Mouse (Mus musculus): ENCODE results near the gene Akt2. TPM values are rescaled to one million over a fixed set of nuclear protein-coding genes. Genes with fewer than 3 reads are reported as not detected.
"Not testable (repeated sequence)": the region's sequence is repeated elsewhere in the genome, so short reads cannot be mapped to it uniquely, and the experiment has no call there.

Gene Akt2
- polyA plus RNA-seq, 2 experiments from 2014 or later, result 43.6 to 48.5 TPM

DNA sequence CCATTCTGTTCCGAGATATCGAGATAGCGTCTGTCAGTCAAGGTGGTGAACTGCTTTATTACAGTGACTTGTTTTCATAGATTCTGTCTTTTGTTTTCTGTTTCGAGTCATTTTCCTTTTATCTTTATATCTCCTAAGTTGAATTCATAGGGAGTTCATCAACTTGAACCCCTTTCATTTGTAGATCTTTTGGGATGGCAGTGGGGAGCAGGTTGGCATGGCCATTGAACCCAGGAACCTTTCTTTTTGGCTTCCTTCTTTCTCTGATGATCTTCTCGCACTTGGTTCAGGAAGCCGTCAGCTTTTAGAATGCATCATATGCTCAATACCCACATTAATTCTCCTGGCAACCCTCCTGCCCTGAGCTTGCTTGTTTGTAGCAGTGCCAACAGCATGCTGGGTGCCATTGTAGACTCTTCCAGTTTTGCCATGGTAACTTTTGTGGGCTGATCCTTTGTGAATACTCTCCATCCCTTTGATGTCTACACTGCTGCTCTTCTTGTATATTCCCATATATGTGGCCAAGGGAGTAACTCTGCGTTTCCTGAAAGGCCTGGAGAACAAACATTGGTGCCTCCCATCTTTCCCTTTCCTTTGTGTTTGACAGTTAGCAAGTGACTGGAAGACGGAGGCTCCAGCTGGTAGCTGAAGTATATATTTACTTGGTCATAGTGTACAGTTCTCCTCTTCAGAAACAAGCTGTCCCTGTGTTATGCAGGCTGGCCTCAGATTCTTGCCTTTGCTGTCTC is 22.6 kb downstream of the Akt2 start:
- ATAC-seq, result no peak

DNA sequence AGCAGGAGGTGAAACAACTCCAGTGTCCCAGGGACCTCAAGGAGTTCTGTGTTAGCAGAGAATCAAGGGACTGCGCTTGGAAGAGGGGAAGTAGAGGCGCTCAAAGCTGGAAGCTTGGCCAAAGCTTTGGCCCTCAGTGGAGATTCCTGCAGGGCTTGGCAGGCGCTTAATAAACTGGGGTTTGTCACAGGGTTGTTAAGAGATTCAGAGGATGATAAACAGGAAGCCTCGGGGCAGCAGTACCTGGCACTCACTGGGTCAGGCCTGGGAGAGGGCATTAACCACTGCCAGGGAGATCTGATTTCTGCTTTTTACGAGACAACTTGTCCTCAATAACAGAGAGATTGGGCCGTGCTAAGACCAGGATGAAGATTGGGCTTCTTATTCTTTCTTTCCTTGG is 29.7 kb downstream of the Akt2 start:
- ATAC-seq, result no peak

DNA sequence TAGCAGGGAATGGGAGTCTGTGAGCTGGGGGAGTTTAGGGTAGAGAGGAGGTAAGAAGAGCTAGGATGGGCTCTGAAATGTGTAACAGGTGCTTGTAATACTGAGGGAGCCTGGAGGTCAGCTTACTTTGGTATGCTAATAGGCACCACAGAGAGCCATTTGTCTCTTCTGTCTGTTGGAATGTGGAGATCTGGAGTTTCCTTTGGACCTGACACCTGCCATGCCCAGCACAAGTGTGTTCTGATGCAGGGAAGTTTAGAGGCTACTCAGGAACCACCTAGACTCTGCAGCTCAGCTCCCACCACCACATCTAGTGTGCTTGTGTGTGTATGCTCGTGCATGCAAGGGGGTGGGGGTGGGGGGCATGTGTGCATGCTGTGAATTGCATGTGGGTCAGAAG is 30.9 kb downstream of the Akt2 start:
- ATAC-seq, result no peak

DNA sequence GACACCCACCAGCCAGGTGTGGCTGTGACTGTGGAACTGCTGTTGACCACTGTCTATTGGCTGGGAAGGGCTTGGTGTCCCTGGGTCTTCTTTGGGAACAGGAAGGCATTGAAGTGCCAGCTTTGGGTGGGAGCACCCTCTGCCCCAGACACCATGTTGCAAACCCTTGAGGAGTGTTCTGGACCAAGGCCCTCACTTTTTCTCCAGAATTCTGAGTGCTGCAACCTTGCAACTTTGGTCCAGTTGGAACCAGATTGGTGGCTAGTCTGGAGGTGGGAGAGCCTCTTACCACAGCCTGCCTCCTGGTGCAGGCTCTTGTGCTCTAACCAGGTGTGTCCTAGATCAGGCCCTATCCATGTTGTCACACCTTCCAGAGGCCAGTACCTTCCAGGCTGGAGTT is 33.6 kb downstream of the Akt2 start:
- no peak for ATAC-seq

DNA sequence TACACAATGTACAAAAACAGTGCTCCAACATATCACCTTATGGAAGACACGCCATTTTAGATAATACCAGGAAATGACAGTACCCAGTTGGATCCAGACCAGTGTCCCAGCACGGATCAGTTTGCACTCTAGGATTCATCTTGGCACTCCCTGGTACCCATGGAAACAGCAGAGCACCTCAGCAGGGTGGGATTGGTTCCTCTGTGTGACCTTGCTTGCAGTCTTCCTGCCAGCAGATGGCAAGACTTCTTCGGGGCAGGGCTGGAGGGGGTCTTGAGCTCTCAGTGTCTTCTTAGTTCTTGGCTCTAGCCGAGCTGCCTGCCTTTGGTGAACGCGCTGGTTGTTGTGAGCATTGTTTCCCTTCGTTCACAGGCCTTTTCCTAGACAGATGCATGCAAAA is 36.4 kb downstream of the Akt2 start:
- ATAC-seq, result no peak

DNA sequence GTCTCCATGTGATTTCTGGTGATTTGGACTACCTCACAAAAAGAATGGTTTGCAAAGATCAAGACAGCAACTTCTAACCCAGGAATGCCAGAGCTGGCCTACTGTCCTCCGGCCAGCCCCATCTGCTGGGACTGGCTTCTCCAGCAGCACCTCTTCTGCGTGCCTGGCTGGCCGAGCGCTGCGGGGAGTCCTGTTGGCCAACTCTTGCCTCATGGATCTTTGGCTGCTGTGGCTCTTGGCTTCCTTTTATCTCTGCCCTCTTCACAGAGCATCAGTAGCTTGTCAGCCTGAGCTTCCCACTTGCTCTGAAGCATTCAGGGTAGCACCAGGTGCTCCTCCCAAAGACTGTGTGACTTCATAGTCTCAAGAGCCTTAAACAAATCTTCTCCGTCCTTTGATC is 36.8 kb downstream of the Akt2 start:
- ATAC-seq, result no peak

DNA sequence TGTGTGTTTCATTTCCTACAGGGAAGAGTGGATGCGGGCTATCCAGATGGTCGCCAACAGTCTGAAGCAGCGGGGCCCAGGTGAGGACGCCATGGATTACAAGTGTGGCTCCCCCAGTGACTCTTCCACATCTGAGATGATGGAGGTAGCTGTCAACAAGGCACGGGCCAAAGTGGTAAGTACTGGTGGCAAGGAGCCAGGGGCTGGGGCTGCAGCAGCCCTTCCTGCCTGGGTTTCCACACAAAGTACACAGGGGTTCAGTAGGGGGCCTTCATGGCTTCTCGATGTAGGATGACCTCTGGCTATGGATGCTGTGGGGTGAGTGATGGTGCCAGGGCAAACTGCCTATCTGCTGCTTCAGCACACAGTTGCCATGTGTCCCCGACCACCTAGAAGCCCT is 37.5 kb downstream of the Akt2 start:
- ATAC-seq, result not testable (repeated sequence)

DNA sequence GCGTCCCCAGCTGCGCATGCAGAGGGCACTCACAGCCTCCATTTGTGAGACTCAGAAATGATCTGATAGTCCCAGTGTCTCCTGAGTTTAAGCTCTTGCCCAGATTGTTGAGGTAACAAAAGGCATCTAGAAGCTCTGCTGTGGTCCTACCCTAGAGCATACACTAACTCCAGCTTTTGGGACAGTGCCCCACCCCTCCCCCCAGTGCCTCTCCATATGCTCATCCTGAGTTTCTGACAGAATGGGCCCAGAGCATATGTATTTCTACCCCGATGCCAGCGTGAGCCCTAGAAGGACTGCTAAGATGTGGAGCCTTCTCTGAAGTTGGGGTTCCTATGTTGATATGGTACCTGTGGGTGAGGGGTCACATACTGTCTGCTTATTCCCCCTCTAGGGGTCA is 40.1 kb downstream of the Akt2 start:
- no peak for ATAC-seq

DNA sequence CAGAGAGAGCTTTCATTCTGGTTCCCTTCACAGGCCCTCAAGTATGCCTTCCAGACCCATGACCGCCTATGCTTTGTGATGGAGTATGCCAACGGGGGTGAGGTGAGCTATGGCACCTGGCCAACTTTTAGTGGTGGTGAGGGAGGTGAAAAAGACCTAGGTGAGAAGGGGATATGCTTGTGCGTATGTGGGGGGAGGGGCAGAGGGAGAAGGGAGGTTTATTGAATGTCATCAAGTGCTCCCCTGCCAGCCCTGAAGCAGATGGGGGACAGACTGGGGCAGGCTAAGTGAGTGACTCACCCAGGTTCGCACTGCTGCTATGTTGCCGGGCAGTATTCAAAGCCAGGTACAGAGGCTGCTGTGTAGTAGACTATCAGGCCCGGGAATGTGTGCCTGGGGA is 41.8 kb downstream of the Akt2 start:
- ATAC-seq, result no peak

DNA sequence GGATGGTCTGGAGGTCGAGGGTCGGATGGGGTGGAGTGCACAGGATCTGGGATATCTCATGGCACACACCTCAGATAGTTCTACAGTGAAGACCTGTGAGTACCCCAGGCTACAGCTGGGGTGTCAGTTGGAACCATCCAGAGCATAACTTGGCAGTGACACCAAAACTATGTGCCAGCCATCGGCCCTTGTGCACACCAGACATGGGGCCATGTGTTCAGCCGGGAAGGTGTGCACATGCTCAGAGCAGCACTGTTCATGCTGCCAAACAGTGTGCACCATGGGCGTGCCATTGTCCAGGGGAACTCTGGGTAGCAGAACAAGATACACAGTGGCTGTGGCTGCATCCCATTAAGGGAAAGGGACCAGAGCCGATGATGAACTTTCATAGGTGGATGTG is 43.3 kb downstream of the Akt2 start:
- no peak for ATAC-seq

DNA sequence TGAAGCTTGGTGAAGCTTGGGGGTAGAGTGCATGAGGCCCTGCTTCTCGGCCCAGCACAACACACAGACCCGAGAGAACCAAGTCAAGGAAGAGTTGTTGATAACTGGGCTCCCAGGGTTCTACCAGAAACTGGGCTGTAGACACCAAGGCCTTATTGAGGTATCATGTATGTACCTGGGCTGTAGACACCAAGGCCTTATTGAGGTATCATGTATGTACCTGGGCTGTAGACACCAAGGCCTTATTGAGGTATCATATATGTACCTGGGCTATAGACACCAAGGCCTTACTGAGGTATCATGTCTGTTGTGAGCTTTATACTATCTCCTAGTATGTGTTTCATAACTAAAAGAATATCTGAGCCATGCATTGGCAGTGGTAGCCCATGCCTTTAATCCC is 43.7 kb downstream of the Akt2 start:
- ATAC-seq, result not testable (repeated sequence)

DNA sequence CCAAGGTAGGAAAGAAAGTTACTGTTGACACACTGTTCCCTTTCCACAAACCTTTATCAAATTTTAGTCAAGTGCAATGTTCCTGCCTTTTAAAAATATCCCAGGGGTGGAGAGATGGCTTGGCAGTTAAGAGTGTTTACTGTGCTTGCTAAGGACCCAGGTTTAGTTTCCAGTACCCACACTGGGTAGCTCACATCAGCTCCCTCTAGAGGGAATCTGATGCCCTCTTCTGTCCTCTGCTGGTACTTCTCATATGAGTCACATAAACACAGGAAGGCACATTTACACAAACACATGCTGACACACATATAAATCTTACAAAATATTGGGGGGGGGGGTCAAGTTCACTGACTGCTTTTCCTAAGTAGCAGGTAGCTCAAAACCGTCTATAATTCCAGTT is 53.1 kb downstream of the Akt2 start:
- ATAC-seq, result no peak

DNA sequence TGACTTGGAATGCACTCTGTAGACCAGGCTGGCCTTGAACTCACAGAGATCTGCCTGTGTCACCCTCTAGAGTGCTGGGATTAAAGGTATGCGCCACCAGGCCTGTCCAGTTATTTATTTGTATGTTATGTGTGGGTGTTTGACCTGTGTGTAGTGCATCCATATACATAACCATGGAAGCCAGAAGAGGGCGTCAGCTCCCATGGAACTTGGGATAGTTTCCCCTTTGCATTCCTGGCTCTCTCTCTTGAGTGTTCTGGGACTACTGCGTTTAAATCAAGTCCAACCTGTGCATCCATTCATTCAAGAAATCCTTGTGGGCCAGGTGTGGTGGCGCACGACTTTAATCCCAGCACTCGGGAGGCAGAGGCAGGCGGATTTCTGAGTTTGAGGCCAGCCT is 55.2 kb downstream of the Akt2 start:
- ATAC-seq, result no peak

DNA sequence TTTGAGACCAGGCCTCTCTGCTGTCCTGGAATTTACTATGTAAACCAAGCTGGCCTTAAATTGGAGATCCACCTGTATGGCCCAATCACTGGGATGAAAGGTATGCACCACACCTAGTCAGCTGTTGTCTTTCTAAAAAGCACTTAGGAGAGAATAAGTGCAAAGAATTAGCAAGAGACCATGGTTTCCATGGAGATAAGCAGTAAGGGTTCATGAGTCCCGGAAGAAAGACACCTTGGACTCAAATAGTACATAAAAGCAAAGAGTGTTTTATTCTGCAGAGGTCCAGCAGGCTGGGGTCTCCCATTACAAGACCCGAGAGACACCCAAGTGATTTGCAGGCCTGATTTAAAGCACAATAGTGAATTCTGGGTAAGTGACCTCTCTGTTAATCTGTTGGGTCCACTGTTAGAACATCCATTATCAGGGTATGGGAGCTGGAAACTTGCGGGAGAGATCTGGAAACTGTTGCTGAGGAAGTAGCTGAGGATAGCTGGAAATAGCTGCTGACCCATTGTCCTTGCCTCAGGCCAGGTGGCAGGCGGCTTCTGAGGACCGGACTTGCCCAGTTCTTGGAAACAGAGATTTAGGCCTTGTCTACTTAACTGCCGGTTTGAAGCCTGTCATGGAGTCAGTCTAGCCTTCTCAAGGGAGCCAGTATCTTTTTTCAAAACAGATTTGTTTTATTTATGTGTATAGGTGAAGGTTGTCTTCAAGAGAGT is 56.1 kb downstream of the Akt2 start:
- ATAC-seq, result no peak

DNA sequence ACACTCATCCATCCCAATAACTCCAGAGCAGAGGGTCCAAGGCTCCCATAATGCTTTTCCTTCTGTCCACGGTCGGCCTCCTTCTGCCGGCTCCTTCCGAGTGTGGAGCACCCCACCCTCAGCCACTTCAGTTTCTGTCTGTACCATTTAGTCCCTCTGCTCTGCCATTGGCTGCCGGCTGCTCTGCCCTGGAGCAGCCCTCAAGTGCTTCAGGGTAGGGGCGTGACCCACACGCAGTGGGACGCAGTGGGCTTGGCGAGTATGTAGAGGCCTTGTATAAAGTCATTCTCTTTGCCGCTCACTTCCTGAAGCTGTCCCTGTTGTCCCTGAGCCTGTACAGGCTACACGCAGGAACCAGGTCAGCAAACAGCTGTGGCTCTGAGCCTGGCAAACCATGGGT is 58.4 kb downstream of the Akt2 start:
- no peak for ATAC-seq

DNA sequence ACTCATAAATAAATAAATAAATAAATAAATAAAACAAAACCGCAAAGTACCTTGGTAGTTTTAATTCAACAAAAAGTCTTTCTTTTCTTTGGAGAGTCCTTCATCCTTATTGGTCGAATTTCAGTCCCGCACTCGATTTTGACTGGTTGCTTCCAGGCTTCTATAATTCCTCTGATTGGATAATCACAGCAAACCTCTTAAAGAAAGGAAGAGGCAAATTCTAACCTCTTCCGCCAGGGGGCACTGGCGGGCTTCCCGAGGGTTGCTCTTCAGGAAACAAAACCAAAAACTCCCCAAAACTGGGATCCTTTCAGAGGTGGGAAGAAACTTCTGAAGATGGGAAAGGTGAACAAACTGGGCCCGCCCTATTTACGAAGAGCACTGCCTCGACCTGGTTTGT is 59.6 kb downstream of the Akt2 start:
- peak; percentile 52 for ATAC-seq

DNA sequence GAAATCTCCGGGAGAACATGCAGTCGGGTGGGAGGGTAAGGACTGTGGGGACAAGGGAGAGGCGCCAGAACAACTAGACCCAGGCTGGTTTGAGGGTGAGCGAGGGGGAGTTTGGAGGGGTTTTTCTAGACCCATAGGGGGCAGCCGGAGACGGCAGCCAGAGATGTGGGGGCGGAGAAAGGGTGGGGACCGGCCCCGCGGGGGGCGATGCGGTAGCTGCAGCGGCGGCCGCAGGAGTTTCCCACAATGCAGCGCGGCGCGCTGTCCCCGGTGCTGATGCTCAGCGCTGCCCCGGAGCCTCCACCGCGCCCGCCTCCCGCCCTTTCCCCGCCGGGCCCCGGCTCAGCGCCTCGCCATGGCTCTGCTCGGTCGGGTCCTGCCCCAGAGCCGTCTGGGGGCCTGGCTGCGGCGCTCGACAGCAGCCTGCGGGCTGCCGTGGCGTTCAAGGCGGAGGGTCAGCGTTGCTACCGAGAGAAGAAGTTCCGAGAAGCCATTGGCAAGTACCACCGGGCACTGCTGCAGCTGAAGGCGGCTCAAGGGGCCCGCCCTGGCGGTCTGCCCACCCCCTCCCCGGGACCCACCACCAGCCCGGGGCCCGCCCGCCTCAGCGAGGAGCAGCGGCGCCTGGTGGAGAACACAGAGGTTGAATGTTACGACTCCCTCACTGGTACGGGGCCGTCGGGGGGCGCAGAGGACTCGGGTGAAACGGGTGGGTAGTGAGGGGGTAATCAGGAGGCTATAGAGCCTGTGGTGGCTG is 62.5 kb downstream of the Akt2 start, which contains the start of gene Ttc9b:
Gene Ttc9b (plus strand): TSS at position 235 of the 757 bp plus-strand sequence.
- no peak for ATAC-seq

DNA sequence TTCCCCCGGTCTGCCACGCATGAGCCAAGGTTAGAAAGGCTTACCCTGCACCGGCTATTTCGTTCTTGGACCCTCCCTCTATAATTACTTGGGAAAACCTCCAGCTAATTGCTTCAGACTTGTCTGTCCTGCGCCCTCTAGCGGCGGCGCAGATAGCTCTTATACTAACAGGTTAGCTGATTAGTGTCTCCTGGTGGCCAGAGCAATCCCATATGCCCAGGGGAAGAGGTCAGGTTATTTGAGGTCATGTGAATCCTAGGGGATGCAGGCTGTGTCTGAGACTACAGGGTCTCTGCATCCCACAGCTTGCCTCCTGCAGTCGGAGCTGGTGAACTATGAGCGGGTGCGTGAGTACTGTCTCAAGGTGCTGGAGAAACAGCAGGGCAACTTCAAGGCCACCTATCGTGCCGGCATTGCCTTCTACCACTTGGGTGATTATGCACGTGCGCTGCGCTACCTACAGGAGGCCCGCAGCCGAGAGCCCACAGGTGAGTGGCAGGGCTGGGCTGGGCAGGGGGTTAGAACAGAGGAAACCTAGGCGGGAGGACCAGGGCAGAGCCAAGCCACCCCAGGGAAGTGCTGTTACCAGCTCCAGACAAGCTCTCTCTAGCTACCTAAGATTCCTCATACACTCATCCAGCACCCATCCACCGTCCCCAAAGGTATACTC is 63.4 kb downstream of the Akt2 start:
- no peak for ATAC-seq

DNA sequence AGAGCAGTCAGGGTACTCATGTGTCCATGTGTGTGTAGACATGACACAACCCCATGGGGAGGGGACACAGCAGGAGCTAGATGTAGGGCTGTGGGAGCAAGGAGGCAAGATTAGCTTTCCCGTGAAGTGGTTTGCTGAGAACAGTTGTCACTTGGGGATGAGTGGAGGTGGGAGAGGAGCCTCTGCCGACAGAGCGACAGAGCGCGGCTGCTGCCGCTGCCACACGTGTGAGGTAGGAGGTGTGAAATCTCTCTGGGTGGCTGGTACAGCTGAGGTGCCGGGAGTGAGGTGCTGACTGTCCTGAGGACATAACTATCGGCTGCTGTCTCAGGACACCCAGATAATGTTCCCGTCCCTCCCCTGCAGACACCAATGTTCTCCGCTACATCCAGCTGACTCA is 64.2 kb downstream of the Akt2 start:
- no peak for ATAC-seq

DNA sequence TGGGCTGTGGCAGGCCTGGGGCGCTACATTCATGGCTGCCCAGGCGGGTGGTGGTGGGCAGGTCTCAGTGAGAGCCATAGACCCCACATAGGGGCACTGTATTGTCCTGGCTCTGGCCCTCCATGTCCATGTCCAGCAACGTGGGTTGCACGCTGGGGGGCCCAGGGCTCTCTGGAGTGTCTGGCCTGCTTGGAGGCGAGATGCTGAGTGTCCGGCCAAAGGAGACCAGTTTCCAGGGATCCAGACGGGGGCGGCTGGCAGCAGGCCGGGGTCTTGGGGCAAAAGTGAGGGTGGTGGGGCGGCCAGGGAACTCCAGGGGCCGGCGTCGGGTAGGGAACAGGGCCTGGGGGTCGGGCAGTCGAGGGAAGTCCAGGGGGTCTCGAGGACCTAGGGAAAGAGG is 65.2 kb downstream of the Akt2 start:
- ATAC-seq, result no peak

DNA sequence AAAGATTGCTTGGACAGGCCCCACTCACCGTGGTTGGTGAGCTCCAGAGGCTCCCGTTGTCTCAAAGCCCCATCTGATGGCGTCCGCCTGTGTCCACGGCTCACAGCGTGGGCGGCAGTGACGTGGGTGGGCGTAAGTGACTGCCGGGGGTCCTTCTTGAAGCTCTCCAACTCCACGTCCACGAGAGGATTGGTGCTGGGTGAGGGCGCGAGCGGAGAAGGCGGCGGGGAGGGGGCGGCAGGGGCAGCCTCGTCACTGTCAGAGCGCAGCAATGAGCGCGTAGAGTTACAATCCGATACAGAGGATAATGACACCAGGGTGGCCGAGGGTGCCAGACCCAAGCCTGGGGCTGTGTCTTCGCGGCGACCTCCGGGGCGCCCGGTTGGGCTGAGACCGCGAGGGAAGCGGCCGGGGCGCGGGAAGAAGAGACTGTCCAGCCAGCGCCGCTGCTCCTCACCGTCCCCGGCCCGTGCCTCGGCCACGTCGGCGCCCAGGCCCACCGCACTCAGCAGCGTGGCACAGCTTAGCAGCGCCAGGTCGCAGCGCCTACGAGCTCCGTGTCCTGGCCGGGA is 66.6 kb downstream of the Akt2 start:
- no peak for ATAC-seq

Measured in activated CD4-positive, CD25-positive, alpha-beta regulatory T cell, adult 4 months (primary cell).